Mouse (Mus musculus) stomach, postnatal 0 days (tissue): ENCODE measurements at regions not wholly inside any gene's neighbourhood (a gene's known extent, or its start where the extent isn't known, plus 50 kb on each side); places are given as distances from the start of the nearest gene placed in this dataset.

Experiments
- CTCF ChIP-seq: IDR thresholded peaks from 2 replicates; pipeline ENCODE4 v1.5.1; 2016; ENCODE audit warnings: antibody characterized with exemption, low read depth, mild to moderate bottlenecking, moderate library complexity
- EP300 ChIP-seq: optimal IDR thresholded peaks from 2 replicates; pipeline ENCODE3; 2016; ENCODE audit warnings: antibody characterized with exemption

GRCm38 (mm10) chr8:90070006-90070405 lies 278.1 kb downstream of the Tox3 start:
- no peak for TF ChIP-seq CTCF
- TF ChIP-seq EP300 = no peak
